Comparison of ENCODE assay signal across 12 mouse cellular contexts in genomic region chr11:22560061-22560460, GRCm38 (mm10). TPM values are rescaled to one million over a fixed set of nuclear protein-coding genes. Genes with fewer than 3 reads are reported as not detected.
DNase-seq lines count a peak whose midpoint lies in the region; ATAC-seq and TF ChIP-seq lines count a peak whose summit lies in the region.
"Had no signal": no experiment of that assay in that cellular context is flagged by ENCODE, and none has a peak within 500 bp of the region (broad histone marks: within the 10 kb centered on the region; RNA-seq: fewer than 3 reads in every experiment).

No protein-coding gene starts in this region.

- H3K4me1 ChIP-seq in kidney, embryonic 14.5 days (ENCODE audit: control insufficient read depth, insufficient read depth, low read length), result peaks cover 5% of the 10 kb centered on the region; the same call in 1 of the 2 replicates
- no peaks in the 10 kb centered on the region for H3K4me1 ChIP-seq in kidney, adult 2 months (ENCODE audit: control insufficient read depth, insufficient read depth, low read length)
- peaks cover 17% of the 10 kb centered on the region for H3K4me1 ChIP-seq in embryonic facial prominence, embryonic 14.5 days (ENCODE audit: control insufficient read depth, insufficient read depth, low read length)
- H3K4me1 ChIP-seq in hindbrain, embryonic 13.5 days (replicated peaks), result peaks cover 14% of the 10 kb centered on the region
- no peaks in the 10 kb centered on the region for H3K4me1 ChIP-seq in midbrain, postnatal 0 days (ENCODE audit: insufficient read depth, low read length)

- ATAC-seq in kidney, embryonic 14.5 days (ENCODE audit: low FRiP score, low TSS enrichment), result peak; percentile 70; the same call in 1 of the 2 replicates
- ATAC-seq in embryonic facial prominence, embryonic 14.5 days (ENCODE audit: low read depth), result peak; percentile 56; the same call in 1 of the 2 replicates
- ATAC-seq in hindbrain, embryonic 13.5 days (ENCODE audit: low FRiP score), result peak; percentile 67; the same call in 1 of the 2 replicates
- peak; percentile 21; the same call in 1 of the 2 replicates for ATAC-seq in midbrain, postnatal 0 days (ENCODE audit: low FRiP score)
- ATAC-seq in activated CD4-positive, CD25-positive, alpha-beta regulatory T cell, adult 4 months, result no peak
- ATAC-seq: lung, postnatal 0 days had no signal

- intact Hi-C loops in heart, postnatal 10 days (cut with DNase I), result loop anchor here (1.0 kb wide), 1 partner anchor 28 kb away; no protein-coding TSS in a partner anchor

- no peak overlapping the region for H3K27ac ChIP-seq in kidney, embryonic 14.5 days (ENCODE audit: low read depth, low read length)
- H3K27ac ChIP-seq in kidney, adult 2 months (ENCODE audit: insufficient read depth, low read depth, low read length), result no peak overlapping the region
- H3K27ac ChIP-seq in embryonic facial prominence, embryonic 14.5 days (replicated peaks; ENCODE audit: low read depth, low read length), result no peak overlapping the region
- peak overlapping the region; percentile 73 for H3K27ac ChIP-seq in hindbrain, embryonic 13.5 days
- H3K27ac ChIP-seq in midbrain, postnatal 0 days (ENCODE audit: low read depth, low read length), result peak overlapping the region; percentile 55; the same call in 1 of the 2 replicates
- H3K27ac ChIP-seq: limb, embryonic 15.5 days had no signal

- H3K27me3 ChIP-seq in kidney, embryonic 14.5 days (ENCODE audit: control insufficient read depth, insufficient read depth, low read length), result no peaks in the 10 kb centered on the region
- H3K27me3 ChIP-seq in kidney, adult 2 months (replicated peaks; ENCODE audit: control insufficient read depth, insufficient read depth, low read length), result no peaks in the 10 kb centered on the region
- no peaks in the 10 kb centered on the region for H3K27me3 ChIP-seq in embryonic facial prominence, embryonic 14.5 days (replicated peaks; ENCODE audit: control insufficient read depth, insufficient read depth, low read length)
- H3K27me3 ChIP-seq in hindbrain, embryonic 13.5 days, result no peaks in the 10 kb centered on the region
- H3K27me3 ChIP-seq in midbrain, postnatal 0 days (ENCODE audit: insufficient read depth, low read length), result no peaks in the 10 kb centered on the region
- H3K27me3 ChIP-seq: limb, embryonic 15.5 days had no signal

- no peaks in the 10 kb centered on the region for H3K9me3 ChIP-seq in kidney, embryonic 14.5 days (ENCODE audit: control insufficient read depth, low read length)
- H3K9me3 ChIP-seq in embryonic facial prominence, embryonic 14.5 days (ENCODE audit: control insufficient read depth, low read length), result no peaks in the 10 kb centered on the region
- H3K9me3 ChIP-seq in hindbrain, embryonic 13.5 days, result no peaks in the 10 kb centered on the region
- no peaks in the 10 kb centered on the region for H3K9me3 ChIP-seq in midbrain, postnatal 0 days (ENCODE audit: low read length)
- H3K9me3 ChIP-seq: limb, embryonic 15.5 days had no signal

- no peaks in the 10 kb centered on the region for H3K36me3 ChIP-seq in kidney, embryonic 14.5 days (ENCODE audit: control insufficient read depth, insufficient read depth, low read length)
- no peaks in the 10 kb centered on the region for H3K36me3 ChIP-seq in kidney, adult 2 months (ENCODE audit: control insufficient read depth, insufficient read depth, low read length)
- no peaks in the 10 kb centered on the region for H3K36me3 ChIP-seq in embryonic facial prominence, embryonic 14.5 days (ENCODE audit: control insufficient read depth, insufficient read depth, low read length)
- no peaks in the 10 kb centered on the region for H3K36me3 ChIP-seq in hindbrain, embryonic 13.5 days
- no peaks in the 10 kb centered on the region for H3K36me3 ChIP-seq in midbrain, postnatal 0 days (ENCODE audit: insufficient read depth, low read length)
- H3K36me3 ChIP-seq: limb, embryonic 15.5 days had no signal

- TF ChIP-seq CTCF in kidney, adult 2 months (conservative IDR thresholded peaks at IDR 0.05; ENCODE audit: insufficient read depth, insufficient read length, low read depth, low read length), result no peak
- TF ChIP-seq CTCF in midbrain, postnatal 0 days (IDR thresholded peaks at IDR 0.05), result no peak

- H3K4me2 ChIP-seq in kidney, embryonic 14.5 days (replicated peaks; ENCODE audit: low read depth, low read length), result no peak overlapping the region
- H3K4me2 ChIP-seq in embryonic facial prominence, embryonic 14.5 days (ENCODE audit: low read depth, low read length), result no peak overlapping the region
- no peak overlapping the region for H3K4me2 ChIP-seq in hindbrain, embryonic 13.5 days
- H3K4me2 ChIP-seq in midbrain, postnatal 0 days (ENCODE audit: low read depth, low read length, poor library complexity, severe bottlenecking), result no peak overlapping the region
- H3K4me2 ChIP-seq: limb, embryonic 15.5 days had no signal

- no peak for TF ChIP-seq POLR2A in kidney, adult 2 months (IDR thresholded peaks at IDR 0.05; ENCODE audit: low read depth, low read length)

- H3K4me3 ChIP-seq in kidney, embryonic 14.5 days (ENCODE audit: low read length), result no peak overlapping the region
- H3K4me3 ChIP-seq in kidney, adult 2 months (ENCODE audit: insufficient read depth, low read depth, low read length), result no peak overlapping the region
- no peak overlapping the region for H3K4me3 ChIP-seq in embryonic facial prominence, embryonic 14.5 days (ENCODE audit: low read depth, low read length)
- H3K4me3 ChIP-seq in hindbrain, embryonic 13.5 days, result no peak overlapping the region
- H3K4me3 ChIP-seq in midbrain, postnatal 0 days (ENCODE audit: low read depth, low read length), result no peak overlapping the region
- H3K4me3 ChIP-seq: erythroblast, embryonic 14.5 days; limb, embryonic 15.5 days had no signal

- no peak overlapping the region for H3K9ac ChIP-seq in kidney, embryonic 14.5 days (ENCODE audit: low read depth, low read length)
- no peak overlapping the region for H3K9ac ChIP-seq in embryonic facial prominence, embryonic 14.5 days (ENCODE audit: low read depth, low read length)
- no peak overlapping the region for H3K9ac ChIP-seq in hindbrain, embryonic 13.5 days
- H3K9ac ChIP-seq in midbrain, postnatal 0 days (replicated peaks; ENCODE audit: low read length, poor library complexity, severe bottlenecking), result no peak overlapping the region
- H3K9ac ChIP-seq: limb, embryonic 15.5 days had no signal

- no peak for DNase-seq in kidney, adult 2 months
- peak; percentile 23 for DNase-seq in embryonic facial prominence, embryonic 14.5 days (ENCODE audit: low spot score)
- peak; percentile 37 for DNase-seq in midbrain, postnatal 0 days (ENCODE audit: low spot score)
- DNase-seq in heart, postnatal 10 days, result no peak
- DNase-seq in thymus, postnatal 14 days, result no peak
- DNase-seq: thymus, adult 2 months had no signal

- 67% methylated on average over 1 of the region's 1 CpGs for WGBS in kidney, embryonic 14.5 days
- WGBS in kidney, adult 2 months, result 72% methylated on average over 1 of the region's 1 CpGs
- WGBS in embryonic facial prominence, embryonic 14.5 days, result 50% methylated on average over 1 of the region's 1 CpGs
- WGBS in hindbrain, embryonic 13.5 days, result 52% methylated on average over 1 of the region's 1 CpGs
- WGBS in midbrain, postnatal 0 days, result 47% methylated on average over 1 of the region's 1 CpGs

RNA-seq across cellular contexts. Expression of gene Tmem17, which starts 48.2 kb away (rescaled TPM):
- 14.1 and 15.8 TPM in 2 replicates for polyA plus RNA-seq in kidney, embryonic 14.5 days (2014; fragmentation: Nextera tagmentation; extraction: Ambion mirVana)
- 2.5 and 3.3 TPM in 2 replicates for polyA plus RNA-seq in kidney, adult 2 months (2012; rRNA removed)
- 13.7 and 14.2 TPM in 2 replicates for polyA plus RNA-seq in embryonic facial prominence, embryonic 14.5 days (2014; fragmentation: Nextera tagmentation; extraction: Ambion mirVana)
- 21.1 and 22.6 TPM in 2 replicates for polyA plus RNA-seq in hindbrain, embryonic 13.5 days (2015; fragmentation: Nextera tagmentation; extraction: Ambion mirVana)
- 18.0 and 28.0 TPM in 2 replicates for total RNA-seq in midbrain, postnatal 0 days (2014; rRNA removed)
- 24.7 and 26.0 TPM in 2 replicates for polyA plus RNA-seq in midbrain, postnatal 0 days (2015; fragmentation: Nextera tagmentation; extraction: Ambion mirVana)
- total RNA-seq in heart, postnatal 10 days (2021), result 1 to 10 TPM; 2.1 to 3.7 TPM
- polyA plus RNA-seq in activated CD4-positive, CD25-positive, alpha-beta regulatory T cell, adult 4 months (2017; shearing (Covaris generic)), result 1 to 10 TPM in 1 of 2 experiments, under 1 TPM in 1; 0.36 to 1.5 TPM
- polyA plus RNA-seq: erythroblast, embryonic 14.5 days had no signal

Comparison
In these comparisons a context has a peak if more than half of its experiments do, and no peak if none do; other contexts are left out.
1. H3K27ac ChIP-seq: peak in hindbrain, embryonic 13.5 days (single experiment) and midbrain, postnatal 0 days (single experiment); none in kidney, embryonic 14.5 days (single experiment), kidney, adult 2 months (single experiment) and embryonic facial prominence, embryonic 14.5 days (single experiment).
2. DNase-seq: peak in embryonic facial prominence, embryonic 14.5 days (single experiment) and midbrain, postnatal 0 days (single experiment); none in kidney, adult 2 months (single experiment), heart, postnatal 10 days (0 of 2) and thymus, postnatal 14 days (single experiment).